Mouse (Mus musculus) forebrain, embryonic 10.5 days (tissue): Measurements from ENCODE around the gene Adcy1. TPM values are rescaled to one million over a fixed set of nuclear protein-coding genes. Genes with fewer than 3 reads are reported as not detected.

Experiments used
- DNase-seq: peaks from one replicate; pipeline ENCODE4 v3.0.0-alpha.2; 2017; ENCODE audit warnings: low spot score; ENCODE audit errors: extremely low spot score
- H3K27ac ChIP-seq: fragments of 300-500 bp; sonication (generic); 2 replicates; pipeline ENCODE4 v1.5.1; 2016; ENCODE audit warnings: mild to moderate bottlenecking
- H3K27me3 ChIP-seq: fragments of 300-500 bp; sonication (generic); 2 replicates; pipeline ENCODE4 v1.6.1; 2016; ENCODE audit warnings: mild to moderate bottlenecking; ENCODE audit not compliant: poor library complexity, severe bottlenecking
- H3K36me3 ChIP-seq: fragments of 300-500 bp; sonication (generic); replicated peaks from 2 replicates; pipeline ENCODE4 v1.6.1; 2016; ENCODE audit warnings: mild to moderate bottlenecking, moderate library complexity
- H3K4me1 ChIP-seq: fragments of 300-500 bp; sonication (generic); 2 replicates; pipeline ENCODE4 v1.6.1; 2016
- H3K4me3 ChIP-seq: fragments of 300-500 bp; sonication (generic); 2 replicates; pipeline ENCODE4 v1.5.1; 2016; ENCODE audit warnings: mild to moderate bottlenecking, moderate library complexity
- H3K9me3 ChIP-seq: fragments of 300-500 bp; sonication (generic); 2 replicates; pipeline ENCODE4 v1.6.1; 2016; ENCODE audit warnings: mild to moderate bottlenecking, moderate library complexity
- WGBS: fragments of 180-500 bp; shearing (Covaris S2); methylation state at CpG from one replicate; pipeline ENCODE4 v1.1.7; 2016; 5-methylcytosine and 5-hydroxymethylcytosine counted together
- polyA plus RNA-seq: library from polyadenylated mRNA; unstranded; fragments of >200 nt; fragmentation: Nextera tagmentation; extraction: Ambion mirVana; gene quantifications from 2 replicates; pipeline ENCODE4 v1.2.1, GENCODE M21; 2016

The Adcy1 gene
- 0.66 and 0.86 TPM in 2 replicates for polyA plus RNA-seq

- H3K27ac ChIP-seq, result peak within 1 kb of the TSS; percentile 72
- DNase-seq, result peak; percentile 38
- peaks cover 36% of the 10 kb centered on the region for H3K4me1 ChIP-seq
- peak within 1 kb of the TSS; percentile 68 for H3K4me3 ChIP-seq
- H3K27me3 ChIP-seq, result peaks cover 97% of the 10 kb centered on the region
- no peaks in the 10 kb centered on the region for H3K9me3 ChIP-seq
- WGBS, result 18% methylated on average over 69 of the region's 69 CpGs
- no peaks in the 10 kb centered on the region for H3K36me3 ChIP-seq
Measured at GRCm38 (mm10) chr11:7063001-7063584, at the start of gene Adcy1. Gene Adcy1 (plus strand): TSS chr11:7063489.

- no peaks in the 10 kb centered on the region for H3K4me1 ChIP-seq
- H3K9me3 ChIP-seq, result no peaks in the 10 kb centered on the region
- H3K36me3 ChIP-seq, result no peaks in the 10 kb centered on the region
- H3K27me3 ChIP-seq, result no peaks in the 10 kb centered on the region
- H3K4me3 ChIP-seq, result no peak overlapping the region
- 90% methylated on average over 12 of the region's 12 CpGs for WGBS
- H3K27ac ChIP-seq, result no peak overlapping the region
- DNase-seq, result no peak
Measured at GRCm38 (mm10) chr11:7016907-7017306, 46.4 kb upstream of the Adcy1 start.

- no peak for DNase-seq
- H3K27ac ChIP-seq, result no peak overlapping the region
- no peaks in the 10 kb centered on the region for H3K36me3 ChIP-seq
- H3K27me3 ChIP-seq, result no peaks in the 10 kb centered on the region
- no peaks in the 10 kb centered on the region for H3K9me3 ChIP-seq
- 95% methylated on average over 5 of the region's 5 CpGs for WGBS
- H3K4me1 ChIP-seq, result no peaks in the 10 kb centered on the region
- no peak overlapping the region for H3K4me3 ChIP-seq
Measured at GRCm38 (mm10) chr11:7018078-7018477, 45.2 kb upstream of the Adcy1 start.

DNA sequence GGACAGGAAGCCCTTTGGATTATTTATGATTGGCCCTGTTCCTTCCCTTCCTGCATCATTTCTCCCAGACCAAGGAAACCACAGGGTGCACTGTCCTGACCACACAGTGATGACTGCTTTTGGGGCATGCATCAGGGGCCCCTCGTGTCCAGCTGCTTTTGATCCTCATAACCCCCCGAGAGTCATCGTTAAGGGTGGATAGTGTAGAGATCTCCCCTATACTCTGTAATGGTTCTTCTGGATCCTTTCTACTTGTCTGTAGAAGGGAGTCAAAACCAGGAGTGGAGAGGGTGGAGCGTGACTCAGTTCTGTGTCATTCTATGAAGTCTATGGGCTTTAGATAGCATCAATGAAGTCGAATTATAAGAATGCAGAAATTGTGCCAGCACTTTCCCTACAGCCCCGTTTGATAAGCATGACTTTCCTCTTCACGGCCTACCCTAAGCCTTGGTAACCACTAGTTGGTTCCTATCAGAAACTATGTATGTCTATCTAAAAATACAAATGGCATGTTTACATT is 44.2 kb upstream of the Adcy1 start:
- no peak for DNase-seq
- Histone ChIP-seq H3K27ac (no peak overlapping the region), H3K9me3 (no peaks in the 10 kb centered on the region), H3K27me3 (no peaks in the 10 kb centered on the region), H3K4me1 (no peaks in the 10 kb centered on the region), H3K4me3 (no peak overlapping the region), H3K36me3 (no peaks in the 10 kb centered on the region)
- WGBS, result 91% methylated on average over 7 of the region's 7 CpGs

DNA sequence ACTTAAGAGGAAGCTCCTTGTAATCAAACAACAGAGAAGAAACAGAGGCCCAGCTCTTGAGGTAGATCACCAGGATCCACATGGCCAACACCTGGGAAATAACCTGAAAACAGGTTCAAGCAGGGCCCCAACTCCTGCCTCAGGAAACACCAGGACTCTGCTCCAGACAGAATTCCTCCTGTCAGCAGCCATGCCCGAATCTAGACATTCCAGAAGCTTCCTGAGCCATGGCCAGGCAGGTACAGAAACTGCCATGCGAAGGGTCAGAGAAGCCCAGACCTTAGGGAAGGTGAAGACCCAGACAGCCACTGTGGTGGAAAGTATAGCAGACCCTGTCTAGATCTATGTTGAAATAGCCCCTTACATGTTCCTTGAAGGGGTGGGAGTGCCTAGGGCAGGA is 30.2 kb upstream of the Adcy1 start:
- no peak overlapping the region for H3K27ac ChIP-seq
- no peaks in the 10 kb centered on the region for H3K36me3 ChIP-seq
- H3K27me3 ChIP-seq, result no peaks in the 10 kb centered on the region
- 75% methylated on average over 2 of the region's 2 CpGs for WGBS
- no peaks in the 10 kb centered on the region for H3K4me1 ChIP-seq
- no peak overlapping the region for H3K4me3 ChIP-seq
- DNase-seq, result no peak
- no peaks in the 10 kb centered on the region for H3K9me3 ChIP-seq

DNA sequence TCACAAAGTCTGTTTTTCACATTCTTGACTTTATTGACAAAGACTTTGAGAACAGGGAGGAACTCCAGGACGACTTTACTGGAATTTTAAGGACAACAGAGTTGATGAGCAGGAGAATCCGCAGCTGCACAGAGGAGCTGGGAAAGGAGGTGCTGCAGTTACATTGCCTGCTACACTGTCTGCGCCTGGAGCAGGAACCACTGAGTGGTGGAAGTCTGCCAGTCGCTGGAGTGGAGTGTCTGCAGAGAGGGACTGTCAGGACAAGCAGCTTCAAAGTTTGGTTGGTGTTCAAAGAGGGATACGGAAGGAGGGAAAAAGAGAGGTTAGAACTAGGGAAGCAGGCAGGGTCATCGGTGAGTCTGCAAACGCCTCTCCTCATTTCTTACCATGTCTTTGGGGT is 23.6 kb upstream of the Adcy1 start:
- no peak for DNase-seq
- WGBS, result 56% methylated on average over 7 of the region's 7 CpGs
- H3K27me3 ChIP-seq, result no peaks in the 10 kb centered on the region

GRCm38 (mm10) chr11:7040801-7041200 is 22.5 kb upstream of the Adcy1 start:
- H3K27me3 ChIP-seq, result no peaks in the 10 kb centered on the region
- H3K27ac ChIP-seq, result no peak overlapping the region
- DNase-seq, result no peak
- no peak overlapping the region for H3K4me3 ChIP-seq
- 76% methylated on average over 6 of the region's 6 CpGs for WGBS
- no peaks in the 10 kb centered on the region for H3K36me3 ChIP-seq
- no peaks in the 10 kb centered on the region for H3K4me1 ChIP-seq
- no peaks in the 10 kb centered on the region for H3K9me3 ChIP-seq

More for the DNA sequence above, 23.6 kb upstream of the Adcy1 start:
- Histone ChIP-seq H3K4me3 (no peak overlapping the region), H3K9me3 (no peaks in the 10 kb centered on the region), H3K4me1 (no peaks in the 10 kb centered on the region), H3K27ac (no peak overlapping the region), H3K36me3 (no peaks in the 10 kb centered on the region)

- Histone ChIP-seq H3K27ac (no peak overlapping the region), H3K4me3 (no peak overlapping the region), H3K27me3 (no peaks in the 10 kb centered on the region), H3K36me3 (no peaks in the 10 kb centered on the region), H3K4me1 (no peaks in the 10 kb centered on the region), H3K9me3 (no peaks in the 10 kb centered on the region)
- 91% methylated on average over 2 of the region's 2 CpGs for WGBS
- no peak for DNase-seq
Measured at GRCm38 (mm10) chr11:7047176-7047575, 16.1 kb upstream of the Adcy1 start.

DNA sequence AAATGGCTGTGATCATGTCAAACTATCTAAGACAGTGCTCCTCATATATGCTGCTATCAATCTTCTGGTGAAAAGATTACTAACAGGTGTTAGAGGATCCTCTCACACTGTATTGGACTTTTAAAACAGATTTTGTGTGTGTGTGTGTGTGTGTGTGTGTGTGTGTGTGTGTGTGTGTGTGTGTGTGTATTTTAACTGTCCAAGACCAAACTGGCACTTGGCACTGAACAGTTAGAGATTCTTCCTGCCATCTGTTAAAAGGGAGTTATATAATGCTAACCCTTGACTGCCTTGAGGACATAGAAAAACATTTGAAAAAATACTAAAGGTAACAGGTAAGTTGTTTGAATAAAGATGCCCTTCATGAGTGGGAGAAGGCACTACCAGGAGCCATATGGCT is 15.7 kb upstream of the Adcy1 start:
- Histone ChIP-seq H3K9me3 (no peaks in the 10 kb centered on the region), H3K27ac (no peak overlapping the region), H3K4me3 (no peak overlapping the region), H3K4me1 (no peaks in the 10 kb centered on the region), H3K36me3 (no peaks in the 10 kb centered on the region), H3K27me3 (no peaks in the 10 kb centered on the region)
- DNase-seq, result no peak

DNA sequence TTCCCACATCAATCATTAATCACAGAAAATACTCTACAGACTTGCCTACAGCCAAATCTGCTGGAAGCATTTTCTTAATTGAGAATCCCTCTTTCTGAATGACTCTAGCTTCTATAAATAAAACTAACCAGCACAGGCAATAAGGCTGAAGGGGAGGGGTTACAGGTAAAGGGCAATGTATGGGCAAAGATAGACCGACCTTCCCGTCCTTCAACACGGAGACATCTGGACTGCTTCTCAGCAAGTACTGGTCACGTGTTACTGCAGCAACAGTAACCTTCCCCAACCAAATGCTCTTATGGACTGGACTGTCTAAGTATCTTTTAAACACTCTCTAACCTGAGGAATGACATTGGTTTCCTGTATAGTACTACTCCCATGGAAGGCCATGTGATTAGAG is 9.6 kb upstream of the Adcy1 start:
- H3K9me3 ChIP-seq, result no peaks in the 10 kb centered on the region
- 97% methylated on average over 4 of the region's 4 CpGs for WGBS

DNA sequence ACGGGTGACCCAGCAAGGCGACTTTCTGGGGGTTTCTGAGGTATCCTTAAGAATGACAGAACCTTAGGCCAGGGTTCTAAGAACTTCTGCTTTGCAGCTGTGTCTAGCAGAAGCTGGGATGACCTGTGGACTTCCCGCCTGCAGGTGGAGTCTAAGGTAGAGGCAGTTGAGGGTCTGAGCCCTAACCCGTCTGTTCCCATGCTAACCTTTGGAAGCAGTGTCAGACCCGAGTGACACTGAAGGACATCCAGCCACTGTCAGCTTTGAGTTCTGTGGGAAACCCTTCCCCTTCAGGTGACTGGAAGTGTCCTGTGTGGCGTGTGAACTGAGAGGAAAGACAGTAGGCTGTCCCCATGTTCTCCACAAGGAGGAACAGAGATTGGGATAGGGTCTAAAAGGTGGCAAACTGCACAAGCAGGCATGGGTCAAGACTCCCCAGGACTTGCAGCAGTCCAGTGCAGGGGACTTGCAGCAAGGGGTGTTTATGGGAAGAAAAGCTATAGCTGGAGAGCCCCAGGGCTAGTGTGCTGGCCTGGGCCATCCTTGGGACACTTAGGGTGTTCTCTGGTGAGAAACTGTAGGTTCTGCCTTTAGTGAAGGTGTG is 8.5 kb upstream of the Adcy1 start:
- Histone ChIP-seq H3K9me3 (no peaks in the 10 kb centered on the region), H3K27ac (no peak overlapping the region), H3K4me3 (no peak overlapping the region), H3K27me3 (peaks cover 57% of the 10 kb centered on the region), H3K36me3 (no peaks in the 10 kb centered on the region), H3K4me1 (peaks cover 13% of the 10 kb centered on the region)
- WGBS, result 81% methylated on average over 6 of the region's 6 CpGs
- no peak for DNase-seq

More for the DNA sequence above, 9.6 kb upstream of the Adcy1 start:
- Histone ChIP-seq H3K4me1 (peaks cover 13% of the 10 kb centered on the region), H3K36me3 (no peaks in the 10 kb centered on the region), H3K4me3 (no peak overlapping the region), H3K27me3 (peaks cover 46% of the 10 kb centered on the region), H3K27ac (no peak overlapping the region)
- no peak for DNase-seq

DNA sequence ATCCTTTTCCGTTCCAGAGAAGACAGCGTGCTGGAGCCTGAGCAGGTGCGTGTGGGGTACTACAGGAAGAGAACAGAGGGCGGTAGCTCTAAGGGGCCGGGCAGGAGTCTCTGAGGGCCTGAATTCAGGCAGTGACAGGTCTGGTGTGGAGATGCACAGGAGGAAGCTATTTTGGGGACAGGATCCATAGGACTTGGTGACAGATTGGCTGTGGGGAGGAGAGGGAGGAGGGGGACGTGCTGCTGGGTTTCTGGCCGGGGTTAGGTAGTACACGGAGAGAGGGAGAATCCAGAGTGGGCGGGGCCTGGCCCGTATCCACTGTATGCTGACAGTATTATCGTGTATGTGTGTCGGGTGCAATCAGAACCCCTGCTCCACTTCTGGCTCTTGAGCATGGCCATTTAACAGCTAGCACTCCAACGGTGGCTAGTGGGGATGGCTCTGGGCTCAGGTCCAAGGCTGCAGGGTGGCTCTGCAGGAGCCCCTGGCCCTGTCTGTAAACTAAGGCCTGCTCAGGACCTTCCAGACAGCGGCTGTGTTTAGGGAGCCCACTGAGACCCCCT is 7.8 kb upstream of the Adcy1 start:
- Histone ChIP-seq H3K27ac (no peak overlapping the region), H3K27me3 (peaks cover 64% of the 10 kb centered on the region), H3K4me3 (no peak overlapping the region; the same call in 1 of the 2 replicates), H3K4me1 (peaks cover 13% of the 10 kb centered on the region), H3K36me3 (no peaks in the 10 kb centered on the region), H3K9me3 (no peaks in the 10 kb centered on the region)
- WGBS, result 22% methylated on average over 14 of the region's 14 CpGs
- no peak for DNase-seq

GRCm38 (mm10) chr11:7056121-7056520 is 7.2 kb upstream of the Adcy1 start:
- no peak overlapping the region for H3K27ac ChIP-seq
- peaks cover 13% of the 10 kb centered on the region for H3K4me1 ChIP-seq
- H3K36me3 ChIP-seq, result no peaks in the 10 kb centered on the region
- no peak for DNase-seq
- H3K4me3 ChIP-seq, result 0 out of 2 replicates have a peak overlapping the region, but pooled peaks have one; percentile 3
- peaks cover 70% of the 10 kb centered on the region for H3K27me3 ChIP-seq
- 10% methylated on average over 11 of the region's 11 CpGs for WGBS
- no peaks in the 10 kb centered on the region for H3K9me3 ChIP-seq
